Mouse (Mus musculus) G1E (cell line): ENCODE measurements around the gene Gm20715. TPM values are rescaled to one million over a fixed set of nuclear protein-coding genes. Genes with fewer than 3 reads are reported as not detected.
A peak's percentile ranks its signal among the peaks of the same experiment; 100 is the strongest.

Experiments
- ATAC-seq: 2 replicates; pipeline ENCODE4 v1.8.0; 2016; ENCODE audit warnings: mild to moderate bottlenecking; ENCODE audit not compliant: insufficient number of reproducible peaks, poor library complexity, low FRiP score, severe bottlenecking; ENCODE audit errors: extremely low read depth
- DNase-seq: peaks from one replicate; pipeline ENCODE4 v3.0.0; 2012; ENCODE audit warnings: low spot score
- H3K27me3 ChIP-seq: 2 replicates; pipeline ENCODE4 v1.6.1; 2012; ENCODE audit warnings: mild to moderate bottlenecking, low read length, inconsistent platforms; ENCODE audit not compliant: insufficient read depth
- H3K36me3 ChIP-seq: replicated peaks from 2 replicates; pipeline ENCODE3; 2012; ENCODE audit warnings: mild to moderate bottlenecking, inconsistent platforms
- H3K4me1 ChIP-seq: 2 replicates; pipeline ENCODE4 v1.6.1; 2012; ENCODE audit warnings: low read depth, low read length, inconsistent platforms, mixed read lengths; ENCODE audit not compliant: insufficient read depth
- H3K4me3 ChIP-seq: 2 replicates; pipeline ENCODE4 v1.5.1; 2012; ENCODE audit warnings: low read depth, mild to moderate bottlenecking, inconsistent platforms, low read length, moderate library complexity, mixed read lengths
- H3K9me3 ChIP-seq: replicated peaks from 2 replicates; pipeline ENCODE4 v1.6.1; 2012; ENCODE audit warnings: inconsistent platforms
- CTCF ChIP-seq: IDR thresholded peaks from 2 replicates; pipeline ENCODE4 v1.5.1; 2012; ENCODE audit warnings: low read depth, low read length, inconsistent platforms, mixed read lengths
- GATA1 ChIP-seq: IDR thresholded peaks from 2 replicates; pipeline ENCODE4 v1.6.1; 2012; ENCODE audit warnings: borderline replicate concordance, low read length, inconsistent platforms, mixed read lengths
- GATA2 ChIP-seq: IDR thresholded peaks from 2 replicates; pipeline ENCODE4 v1.6.1; 2012; ENCODE audit warnings: low read depth, low read length, inconsistent platforms, borderline replicate concordance
- POLR2AphosphoS5 ChIP-seq: IDR thresholded peaks from 2 replicates; pipeline ENCODE4 v1.6.1; 2012; ENCODE audit warnings: low read depth, low read length, inconsistent platforms; ENCODE audit not compliant: insufficient replicate concordance
- TAL1 ChIP-seq: conservative IDR thresholded peaks from 2 replicates; pipeline ENCODE4 v1.6.1; 2012; ENCODE audit warnings: low read depth, low read length, inconsistent platforms, mixed read lengths
- polyA plus RNA-seq: library from polyadenylated mRNA; stranded (reverse); fragments of >175 nt; gene quantifications from 2 replicates; pipeline ENCODE4 v1.2.3, GENCODE M21; 2012
- total RNA-seq, 2 experiments: library from RNA; stranded (forward) in 1 of 2; stranded (reverse) in 1 of 2; fragments of 200-1000 nt in 1 of 2; fragments of >200 nt in 1 of 2; fragmentation: Nextera tagmentation in 1 of 2; gene quantifications; 2 replicates each; pipeline ENCODE4 v1.2.3; 2014 to 2017

The Gm20715 gene
- total and polyA plus RNA-seq, 3 experiments, result 0.11 TPM; not detected in 2

DNA sequence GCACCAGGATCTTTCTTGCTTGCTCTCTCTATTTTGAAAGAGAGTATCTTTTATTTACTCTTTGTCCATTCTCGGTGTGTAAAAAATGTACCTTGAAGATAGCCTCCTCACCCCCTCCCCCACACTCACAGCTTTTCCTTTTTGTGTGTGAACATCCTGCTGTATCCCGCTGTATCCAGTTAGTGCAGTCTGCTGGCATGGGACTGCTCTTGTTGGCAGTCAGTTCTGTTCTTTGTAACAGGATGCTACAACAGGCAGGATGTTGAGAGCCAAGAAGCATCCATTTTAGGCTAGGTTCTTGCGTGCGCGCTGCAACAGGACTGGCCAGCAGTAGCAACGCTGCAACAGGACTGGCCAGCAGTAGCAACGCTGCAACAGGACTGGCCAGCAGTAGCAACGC is 23.1 kb upstream of the Gm20715 start:
- ATAC-seq (no peak), DNase-seq (no peak)
- no peak overlapping the region for H3K4me3 ChIP-seq
- no peaks in the 10 kb centered on the region for H3K9me3 ChIP-seq
- H3K36me3 ChIP-seq, result peaks cover 18% of the 10 kb centered on the region
- H3K27me3 ChIP-seq, result no peaks in the 10 kb centered on the region
- TF ChIP-seq CTCF, result no peak
- no peak for TF ChIP-seq GATA1
- no peak for TF ChIP-seq POLR2AphosphoS5
- no peak for TF ChIP-seq GATA2
- no peak for TF ChIP-seq TAL1
- H3K4me1 ChIP-seq, result peaks cover 19% of the 10 kb centered on the region

DNA sequence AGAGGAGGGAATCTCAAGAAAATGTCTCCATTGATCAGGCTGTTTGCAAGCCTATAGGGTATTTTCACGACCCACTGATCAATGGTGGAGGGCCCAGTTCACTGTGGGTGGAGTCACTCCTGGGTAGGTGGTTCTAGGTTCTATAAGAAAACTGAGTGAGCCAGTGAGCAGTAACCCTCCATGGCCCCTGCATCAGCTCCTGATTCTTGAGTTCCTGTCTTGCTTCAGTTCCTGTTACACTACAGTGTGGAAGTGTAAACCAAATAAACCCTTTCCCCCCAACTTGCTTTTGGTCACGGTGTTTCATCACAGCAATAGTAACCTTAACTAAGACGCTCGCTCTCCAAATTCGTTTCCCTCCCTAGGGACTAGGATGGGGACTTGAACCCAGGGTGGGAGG is 21.1 kb upstream of the Gm20715 start:
- no peak for DNase-seq
- ATAC-seq, result no peak
- no peak for TF ChIP-seq CTCF

DNA sequence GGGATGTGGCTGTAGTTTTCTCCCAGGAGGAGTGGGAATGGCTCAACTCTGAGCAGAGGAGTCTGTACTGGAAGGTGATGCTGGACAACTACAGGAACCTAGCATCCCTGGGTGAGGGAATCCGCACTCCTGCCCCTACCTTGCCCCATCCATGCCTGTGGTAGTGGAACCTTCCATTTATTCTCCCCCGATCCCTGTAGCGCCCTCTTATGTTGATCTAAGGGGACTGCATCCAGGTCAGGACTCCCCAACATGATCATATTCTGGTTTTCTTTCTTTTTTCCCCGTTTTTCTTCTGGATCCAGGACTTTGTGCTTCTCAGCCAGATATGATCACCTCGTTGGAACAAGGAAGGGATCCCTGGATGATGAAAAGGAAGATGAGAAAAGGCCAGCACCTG is 20.6 kb upstream of the Gm20715 start:
- ATAC-seq, result no peak
- peaks cover under 1% of the 10 kb centered on the region; the same call in 1 of the 2 replicates for H3K9me3 ChIP-seq

More for the DNA sequence above, 21.1 kb upstream of the Gm20715 start:
- Histone ChIP-seq H3K4me1 (peaks cover 1% of the 10 kb centered on the region), H3K27me3 (no peaks in the 10 kb centered on the region), H3K9me3 (no peaks in the 10 kb centered on the region), H3K36me3 (peaks cover 24% of the 10 kb centered on the region), H3K4me3 (no peak overlapping the region)

DNA sequence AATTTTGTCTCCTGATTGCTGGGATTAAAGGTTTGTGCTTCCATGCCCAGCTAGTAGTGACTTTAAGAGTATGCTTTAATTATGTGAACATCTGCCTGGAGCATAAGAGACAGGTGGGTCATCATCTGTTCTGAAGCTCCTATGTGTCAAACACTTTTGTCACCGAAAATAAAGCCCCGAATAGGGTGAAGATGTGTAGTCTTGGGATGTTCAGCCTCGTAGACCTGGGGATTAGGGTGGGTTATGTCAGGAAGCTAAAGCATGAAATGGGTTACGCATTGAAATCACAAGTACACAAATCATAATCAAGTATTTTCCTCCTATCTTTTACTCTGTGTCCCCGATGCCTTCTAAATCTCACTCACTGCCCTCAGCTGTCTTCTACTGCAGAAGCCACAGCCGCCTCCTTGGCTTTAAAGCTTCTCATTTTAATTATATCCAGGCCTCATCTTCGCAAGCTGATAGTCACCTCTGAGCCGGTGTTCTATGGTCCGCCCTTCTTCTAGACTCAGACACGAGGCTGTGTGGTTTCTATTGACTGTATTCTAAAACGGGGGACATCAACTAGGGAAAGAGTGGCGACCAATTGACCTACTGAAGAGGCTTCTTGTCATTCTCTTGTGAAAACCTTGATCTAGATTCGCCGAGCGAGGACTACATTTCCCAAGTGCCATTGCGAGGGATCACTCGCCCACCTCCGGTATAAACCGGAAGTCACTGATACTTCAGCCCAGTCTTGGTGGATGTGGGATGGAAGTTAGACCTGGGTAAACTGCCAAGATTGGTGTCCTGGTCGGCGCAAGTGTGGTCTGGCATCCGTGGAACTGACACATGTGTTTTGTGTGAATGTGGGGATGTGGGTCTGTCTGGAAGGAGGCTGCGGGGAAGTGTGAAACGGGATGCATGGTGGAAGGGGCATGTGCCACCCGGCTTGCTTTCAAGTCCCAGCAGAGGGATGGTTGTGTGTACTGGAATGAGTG is 11.8 kb upstream of the Gm20715 start, which contains the start of gene Smim17:
Gene Smim17 (plus strand): TSS at position 720 of the 980 bp plus-strand sequence.
- peak; percentile 70 for ATAC-seq
- H3K36me3 ChIP-seq, result no peaks in the 10 kb centered on the region
- H3K9me3 ChIP-seq, result peaks cover 5% of the 10 kb centered on the region; the same call in 1 of the 2 replicates
- peaks cover 14% of the 10 kb centered on the region for H3K4me1 ChIP-seq
- no peak for TF ChIP-seq GATA1
- no peak for TF ChIP-seq TAL1
- no peak for TF ChIP-seq POLR2AphosphoS5
- no peak for TF ChIP-seq GATA2
- TF ChIP-seq CTCF, result no peak
- peak within 1 kb of the TSS; percentile 72 for H3K4me3 ChIP-seq
- no peaks in the 10 kb centered on the region for H3K27me3 ChIP-seq
- peak; percentile 47 for DNase-seq

More for the DNA sequence above, 20.6 kb upstream of the Gm20715 start:
- no peak for DNase-seq
- H3K4me1 ChIP-seq, result no peaks in the 10 kb centered on the region
- H3K27me3 ChIP-seq, result no peaks in the 10 kb centered on the region
- H3K36me3 ChIP-seq, result peaks cover 24% of the 10 kb centered on the region
- no peak overlapping the region for H3K4me3 ChIP-seq
- TF ChIP-seq GATA1, result no peak

DNA sequence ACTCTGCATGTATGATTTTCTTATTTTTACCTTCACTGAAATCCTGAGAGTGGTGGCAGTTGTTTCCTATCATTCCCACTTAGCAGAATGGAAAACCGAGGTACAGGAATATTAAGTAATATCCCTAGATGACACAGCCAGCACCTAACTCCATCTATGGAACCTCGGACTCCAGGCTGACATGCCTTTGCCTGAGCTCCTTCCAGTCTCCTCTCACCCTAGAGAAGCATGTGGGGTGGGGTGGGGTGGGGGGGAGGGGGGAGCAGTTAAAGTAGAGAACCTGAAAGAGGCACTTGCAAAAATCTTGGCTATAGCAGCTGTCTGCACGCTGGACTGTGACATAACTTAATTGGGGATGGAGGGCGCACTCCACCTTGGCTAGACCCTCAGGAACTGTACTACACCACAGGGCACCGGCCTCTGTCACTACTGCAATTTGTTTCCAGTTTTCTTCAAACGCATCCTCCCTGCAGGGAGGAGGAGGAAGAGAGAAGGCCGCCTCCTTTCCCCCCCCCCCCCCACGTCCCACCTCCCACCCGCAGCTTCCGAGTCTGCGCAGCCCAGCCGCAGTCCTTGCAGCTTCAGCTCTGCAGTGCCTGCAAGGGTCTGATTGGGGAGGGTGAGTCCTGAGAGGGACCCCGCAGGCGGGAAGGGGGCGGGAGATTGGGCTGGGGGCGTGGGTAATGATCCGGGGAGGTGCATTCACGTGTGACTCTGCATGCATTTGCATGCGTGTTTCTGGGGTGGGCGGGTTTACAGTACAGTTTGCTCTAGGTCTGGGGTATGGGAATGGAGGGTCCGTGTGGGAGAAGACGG is 4.8 kb downstream of the Gm20715 start:
- Histone ChIP-seq H3K27me3 (no peaks in the 10 kb centered on the region), H3K36me3 (no peaks in the 10 kb centered on the region), H3K4me3 (no peak overlapping the region), H3K4me1 (no peaks in the 10 kb centered on the region), H3K9me3 (no peaks in the 10 kb centered on the region)
- no peak for DNase-seq
- TF ChIP-seq TAL1 (no peak), GATA2 (no peak), CTCF (no peak), GATA1 (no peak), POLR2AphosphoS5 (no peak)
- no peak for ATAC-seq

DNA sequence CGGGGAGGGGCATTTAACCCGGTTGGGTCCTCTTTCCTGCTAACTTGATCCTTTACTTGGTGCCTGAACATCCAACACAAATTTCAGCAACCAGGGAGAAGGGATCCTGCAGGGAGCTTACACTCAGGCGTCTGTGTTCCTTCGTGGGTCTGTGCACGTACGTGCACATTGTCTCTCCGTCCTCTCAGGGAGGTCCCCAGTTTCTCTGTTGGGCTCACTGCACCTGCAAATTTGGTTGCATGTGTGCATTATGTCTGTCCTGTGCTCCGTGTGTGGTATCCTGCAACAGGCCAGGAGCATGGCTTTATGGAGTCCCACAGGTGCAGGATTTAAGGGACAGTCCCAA is 5.3 kb downstream of the Gm20715 start:
- H3K27me3 ChIP-seq, result no peaks in the 10 kb centered on the region
- ATAC-seq (no peak), DNase-seq (no peak)
- H3K36me3 ChIP-seq, result no peaks in the 10 kb centered on the region
- no peaks in the 10 kb centered on the region for H3K4me1 ChIP-seq
- TF ChIP-seq TAL1 (no peak), POLR2AphosphoS5 (no peak), GATA2 (no peak), GATA1 (no peak), CTCF (no peak)
- no peaks in the 10 kb centered on the region for H3K9me3 ChIP-seq
- no peak overlapping the region for H3K4me3 ChIP-seq
